Mouse (Mus musculus): Measurements from ENCODE around the gene A830031A19Rik.

A830031A19Rik gene

DNA sequence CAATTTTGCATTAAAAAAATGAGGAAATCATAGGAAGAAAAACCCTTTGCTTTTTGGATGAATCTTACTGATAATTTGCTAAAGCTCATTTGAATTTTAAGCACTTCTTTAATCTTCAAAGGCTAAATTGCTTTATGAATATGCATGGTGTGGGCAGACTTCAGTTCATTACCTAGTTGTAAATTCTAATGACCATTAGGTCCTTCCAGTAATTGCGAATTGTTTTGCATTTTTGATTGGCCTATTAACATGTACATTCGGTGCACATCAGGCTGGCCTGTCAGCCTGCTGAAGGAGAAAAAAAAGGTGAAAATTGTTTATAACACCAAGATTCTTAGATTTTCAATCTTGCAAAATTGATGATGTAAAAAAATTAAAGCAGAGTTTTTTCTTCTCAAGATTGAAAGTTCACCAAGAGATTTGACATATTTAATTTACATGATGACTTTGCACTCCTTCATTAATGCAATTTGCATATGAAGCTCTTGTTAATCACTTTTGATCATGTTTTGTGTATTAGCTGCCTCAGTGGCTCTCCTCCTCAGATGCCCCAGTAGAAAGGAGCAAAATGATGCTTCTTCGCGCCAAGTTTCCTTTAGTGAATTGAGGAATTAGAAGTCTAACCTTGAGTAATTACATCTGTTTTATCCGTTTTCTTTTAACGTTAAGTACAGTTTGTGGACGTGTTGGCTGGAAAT lies 21.0 kb upstream of the A830031A19Rik start:
- DNase-seq (ENCODE audit: low spot score in 2 of 2), result no peak

DNA sequence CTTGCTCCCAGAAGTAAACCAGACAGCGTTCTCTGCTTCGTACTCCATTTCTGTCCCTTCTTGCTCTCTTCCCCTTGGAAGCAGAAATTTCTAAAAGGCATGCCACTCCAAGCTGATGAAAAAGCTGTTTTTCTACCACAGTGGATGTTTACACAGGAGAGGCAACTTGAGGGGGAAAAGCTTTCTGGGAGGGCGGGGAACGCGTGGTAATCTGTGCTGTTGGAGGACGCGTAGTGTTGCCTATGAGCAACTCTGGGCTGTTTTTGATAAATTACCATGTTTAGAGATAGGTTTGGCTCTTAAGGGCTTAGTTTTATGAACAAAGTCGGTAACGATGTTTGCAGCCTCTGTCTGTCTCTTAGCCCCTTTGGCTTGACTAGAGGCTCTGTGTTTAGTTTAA lies 20.4 kb upstream of the A830031A19Rik start:
- DNase-seq (ENCODE audit: low spot score in 2 of 2), result no peak

- no peak for DNase-seq (ENCODE audit: low spot score in 2 of 2)
Measured at GRCm38 (mm10) chr11:24094086-24094487, 19.2 kb upstream of the A830031A19Rik start.

- DNase-seq (ENCODE audit: low spot score in 2 of 2), result no peak
Measured at GRCm38 (mm10) chr11:24092618-24093017, 17.8 kb upstream of the A830031A19Rik start.

GRCm38 (mm10) chr11:24091393-24092080 lies 16.7 kb upstream of the A830031A19Rik start:
- no peak for DNase-seq (ENCODE audit: low spot score in 2 of 2)

GRCm38 (mm10) chr11:24090443-24090842 lies 15.6 kb upstream of the A830031A19Rik start:
- no peak for DNase-seq (ENCODE audit: low spot score in 2 of 2)

DNA sequence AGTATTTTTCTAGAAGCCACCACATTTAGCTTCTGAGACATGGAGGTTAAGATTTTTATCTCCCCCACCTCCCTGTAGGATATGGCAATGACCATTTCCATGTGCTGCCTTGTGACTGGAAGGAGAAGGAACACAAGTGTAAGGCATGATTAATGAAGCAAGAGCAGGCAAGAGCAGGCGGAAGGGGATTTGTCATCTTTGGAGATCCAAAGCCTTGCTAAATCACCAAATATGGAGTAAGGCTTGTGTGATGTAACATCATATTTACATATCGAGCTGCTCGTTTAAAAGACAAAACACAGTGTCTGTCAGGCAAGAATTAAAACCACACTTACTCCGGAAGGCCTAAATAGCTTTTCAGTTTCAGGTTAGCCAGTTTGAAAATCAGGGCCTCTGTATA lies 12.2 kb upstream of the A830031A19Rik start:
- DNase-seq (ENCODE audit: low spot score in 2 of 2), result no peak

DNA sequence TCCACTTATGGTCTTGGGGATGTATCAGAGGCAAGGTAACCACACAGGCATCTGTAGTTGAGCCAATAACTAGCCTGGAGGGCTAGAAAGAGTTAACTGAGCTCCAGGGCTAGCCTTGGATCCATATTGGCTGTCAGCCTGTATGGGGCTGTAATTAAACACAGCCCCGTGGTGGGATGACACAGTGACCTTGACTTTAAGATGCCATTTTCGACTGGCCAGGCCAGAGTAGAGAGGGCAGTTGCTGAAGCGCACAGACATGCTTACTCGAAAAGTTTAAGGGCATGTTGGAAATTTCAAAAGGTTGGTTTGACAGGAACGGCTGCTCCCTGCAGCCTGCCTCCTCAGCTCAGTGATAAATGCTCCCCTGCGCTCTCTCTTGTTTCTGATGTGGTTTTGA lies 11.1 kb upstream of the A830031A19Rik start:
- DNase-seq (ENCODE audit: low spot score in 2 of 2), result no peak

GRCm38 (mm10) chr11:24084590-24084989 lies 9.7 kb upstream of the A830031A19Rik start:
- no peak for DNase-seq (ENCODE audit: low spot score in 2 of 2)

- DNase-seq (ENCODE audit: low spot score in 2 of 2), result no peak
Measured at GRCm38 (mm10) chr11:24084077-24084476, 9.2 kb upstream of the A830031A19Rik start.

- DNase-seq (ENCODE audit: low spot score in 2 of 2), result no peak
Measured at GRCm38 (mm10) chr11:24083423-24083822, 8.6 kb upstream of the A830031A19Rik start.

- no peak for DNase-seq (ENCODE audit: low spot score in 2 of 2)
Measured at GRCm38 (mm10) chr11:24083076-24083405, 8.2 kb upstream of the A830031A19Rik start.

DNA sequence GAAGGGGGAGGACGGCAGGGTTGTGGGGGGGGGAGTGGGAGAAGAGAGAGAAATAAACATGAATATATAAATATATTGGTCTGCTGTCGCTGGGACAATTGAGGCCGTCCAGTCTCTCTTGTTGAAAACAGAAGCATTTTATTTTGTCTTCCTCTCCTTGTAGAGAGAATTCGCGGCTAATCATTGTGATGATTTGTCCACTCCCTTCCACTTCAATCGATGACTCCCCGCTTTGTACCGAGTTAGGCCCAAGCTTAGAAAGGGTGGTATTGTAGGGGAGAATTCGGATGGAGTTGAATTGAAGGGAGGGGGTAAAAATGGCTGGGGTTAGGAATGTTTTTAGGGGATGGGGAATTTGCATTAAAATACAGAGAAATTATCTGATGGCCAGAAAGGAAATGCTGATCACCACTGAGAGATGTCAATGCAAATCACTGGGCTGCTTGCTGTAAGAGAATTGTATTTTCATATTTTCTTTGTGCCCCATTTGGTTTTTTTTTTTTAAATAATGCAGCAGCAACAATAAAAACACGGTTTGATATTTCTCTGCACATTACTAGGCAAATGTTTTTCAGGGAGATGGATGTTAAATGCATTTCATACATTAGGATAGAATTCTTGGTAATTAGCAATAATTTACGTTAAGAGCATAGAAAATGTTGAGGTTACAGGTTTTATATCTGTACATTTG lies 7.7 kb upstream of the A830031A19Rik start:
- no peak for DNase-seq (ENCODE audit: low spot score in 2 of 2)

DNA sequence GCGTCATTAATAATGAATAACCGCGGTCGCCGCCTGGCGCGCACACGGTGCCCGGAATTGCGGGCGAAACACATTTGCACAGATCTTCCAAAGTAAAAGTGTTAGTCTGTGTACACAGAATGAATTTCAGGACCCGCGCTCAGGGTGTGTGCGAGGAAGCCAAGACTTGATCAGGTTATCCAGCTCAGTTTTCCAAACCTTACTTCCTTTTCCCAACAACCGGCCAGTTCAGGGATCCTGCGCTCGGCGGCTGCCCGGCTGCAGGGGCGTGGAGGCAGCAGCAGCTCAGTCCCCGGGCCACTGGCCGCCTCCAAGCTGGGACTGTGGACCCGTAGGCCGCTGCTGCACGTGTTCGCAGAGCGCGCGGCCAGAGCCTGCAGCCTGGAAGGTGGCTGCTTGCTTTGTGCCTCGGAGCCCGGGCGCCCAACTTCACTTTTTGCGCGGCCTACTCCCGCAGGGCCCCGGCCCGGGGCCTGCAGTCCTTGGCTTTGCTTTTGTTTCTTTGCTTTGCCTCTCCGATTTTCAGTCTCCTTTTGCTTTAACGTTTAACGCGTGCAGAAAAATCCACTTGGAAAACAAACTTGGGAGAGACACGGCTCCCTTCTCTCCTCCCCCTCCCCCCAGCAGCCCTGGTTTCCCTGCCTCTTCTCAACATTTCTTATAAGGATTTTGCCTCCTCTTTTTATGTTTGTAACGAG lies 7.0 kb upstream of the A830031A19Rik start:
- DNase-seq (ENCODE audit: low spot score in 2 of 2), result no peak

DNA sequence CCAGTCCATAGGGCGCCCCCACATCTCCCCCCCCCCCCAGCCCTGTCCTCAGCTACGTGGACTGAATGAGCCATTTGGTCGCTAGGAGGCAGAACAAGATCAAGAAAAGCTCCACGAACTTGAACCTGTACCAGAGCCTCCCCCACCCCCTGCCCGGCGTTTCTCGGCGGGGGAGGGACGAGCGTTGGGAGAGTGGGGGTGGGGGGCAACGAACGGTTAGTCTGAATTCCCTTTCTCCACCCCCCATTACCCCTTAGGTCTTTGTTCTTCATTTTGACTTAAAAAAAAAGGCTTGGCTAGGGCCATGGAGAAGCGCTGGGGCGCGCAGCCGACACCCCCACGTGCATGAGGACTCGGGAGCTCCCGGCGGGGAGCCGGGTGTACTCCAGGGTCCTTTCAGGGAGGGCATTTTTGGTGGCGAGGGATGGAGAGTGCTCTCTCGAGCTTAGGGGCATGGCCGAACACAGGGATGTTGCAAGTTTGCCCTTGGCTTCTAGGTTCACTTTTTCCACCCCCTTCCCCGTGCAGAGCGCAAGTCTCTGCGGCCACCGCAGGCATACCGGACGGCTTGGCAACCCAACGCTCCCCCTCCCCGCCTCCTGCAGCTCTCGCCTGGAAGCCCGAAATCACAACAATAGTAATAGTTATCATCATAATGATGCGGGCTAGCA lies 6.3 kb upstream of the A830031A19Rik start:
- DNase-seq (ENCODE audit: low spot score in 2 of 2), result no peak

- no peak for DNase-seq (ENCODE audit: low spot score in 2 of 2)
Measured at GRCm38 (mm10) chr11:24080541-24080940, 5.7 kb upstream of the A830031A19Rik start.

- no peak for DNase-seq (ENCODE audit: low spot score in 2 of 2)
Measured at GRCm38 (mm10) chr11:24079392-24080391, 4.8 kb upstream of the A830031A19Rik start.

DNA sequence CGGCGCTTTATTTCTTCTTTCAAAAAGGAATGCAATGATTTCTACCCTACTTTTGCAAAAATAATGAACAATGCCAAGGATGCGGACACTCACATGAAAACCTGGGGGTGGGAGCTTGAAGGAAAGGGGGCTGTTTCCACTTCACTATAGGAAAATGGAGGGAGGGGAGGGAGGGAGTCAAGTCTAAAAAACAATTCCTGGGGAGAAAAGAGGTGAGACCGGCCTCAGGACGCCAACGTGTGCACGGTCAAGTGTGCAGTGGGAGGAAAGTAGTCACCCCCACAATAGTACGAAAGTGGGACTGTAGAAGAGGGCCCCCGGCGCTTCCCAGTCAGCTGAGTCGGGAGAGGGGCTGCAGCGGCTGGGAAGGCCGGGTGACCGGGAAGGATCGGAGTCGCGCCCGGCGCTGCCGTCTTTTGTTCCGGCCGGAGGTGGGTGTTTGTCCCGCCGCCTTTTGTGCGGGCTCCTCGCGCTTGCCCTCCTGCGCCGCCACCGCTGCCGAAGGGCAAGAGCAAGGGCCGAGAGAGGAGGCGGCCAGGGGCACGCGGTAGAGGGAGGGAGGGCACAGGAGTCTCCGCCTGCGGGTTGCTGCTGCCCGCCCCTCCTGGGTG lies 4.0 kb upstream of the A830031A19Rik start:
- no peak for DNase-seq (ENCODE audit: low spot score in 2 of 2)

GRCm38 (mm10) chr11:24077795-24078705 lies 3.2 kb upstream of the A830031A19Rik start, which contains the start of gene Bcl11a:
Gene Bcl11a (plus strand): TSS chr11:24078056.
- DNase-seq (ENCODE audit: low spot score in 2 of 2), result no peak

Data from right cerebral cortex, postnatal 36 days (tissue).